Mouse (Mus musculus): Measurements from ENCODE around the gene Vars2.

- no peak for TF ChIP-seq POLR2A (IDR thresholded peaks at IDR 0.05; ENCODE audit: control insufficient read depth, extremely low read depth, insufficient read depth, low read length, poor library complexity)
- no peak for TF ChIP-seq CTCF (IDR thresholded peaks at IDR 0.05; ENCODE audit: borderline replicate concordance, control insufficient read depth, extremely low read depth, insufficient read depth, low read length, poor library complexity)
Observed at GRCm38 (mm10) chr17:35703751-35704271, 36.4 kb upstream of the Vars2 start.
